Mouse (Mus musculus): ENCODE results near the gene Dglucy.

- TF ChIP-seq POLR2A (IDR thresholded peaks at IDR 0.05; ENCODE audit: borderline replicate concordance, extremely low read depth, insufficient read depth, insufficient read length, poor library complexity, severe bottlenecking) (no peak), CTCF (IDR thresholded peaks at IDR 0.05; ENCODE audit: borderline replicate concordance, extremely low read depth, insufficient read depth, insufficient read length) (no peak)
These were observed 157.9 kb downstream of the Dglucy start for GRCm38 (mm10) chr12:100936737-100937136.
